Mouse (Mus musculus): Measurements from ENCODE around the gene Cdhr3.
"Not testable (repeated sequence)": the region's sequence is repeated elsewhere in the genome, so short reads cannot be mapped to it uniquely, and the experiment has no call there.

Cdhr3 gene

GRCm38 (mm10) chr12:33005858-33006257 lies 86.8 kb downstream of the Cdhr3 start:
- no peak for DNase-seq (ENCODE audit: low spot score in 2 of 2)

GRCm38 (mm10) chr12:33003339-33003965 lies 89.2 kb downstream of the Cdhr3 start:
- DNase-seq (ENCODE audit: low spot score in 2 of 2): no peak

GRCm38 (mm10) chr12:33000402-33000801 lies 92.3 kb downstream of the Cdhr3 start:
- DNase-seq (ENCODE audit: low spot score in 2 of 2): no peak

GRCm38 (mm10) chr12:32999778-33000177 lies 92.9 kb downstream of the Cdhr3 start:
- DNase-seq (ENCODE audit: low spot score in 2 of 2): not testable (repeated sequence)

- DNase-seq (ENCODE audit: low spot score in 2 of 2): no peak
Measured at GRCm38 (mm10) chr12:32998766-32999165, 93.9 kb downstream of the Cdhr3 start.

- DNase-seq (ENCODE audit: low spot score in 2 of 2): peak; percentile 6 to 36
Measured at GRCm38 (mm10) chr12:32995081-32995834, 97.4 kb downstream of the Cdhr3 start.

GRCm38 (mm10) chr12:32994081-32994480 lies 98.6 kb downstream of the Cdhr3 start:
- no peak for DNase-seq (ENCODE audit: low spot score in 2 of 2)

GRCm38 (mm10) chr12:32989731-32990130 lies 102.9 kb downstream of the Cdhr3 start:
- peak; percentile 8 to 25 for DNase-seq (ENCODE audit: low spot score in 2 of 2)

- DNase-seq (ENCODE audit: low spot score in 2 of 2): no peak
Measured at GRCm38 (mm10) chr12:32986284-32986683, 106.4 kb downstream of the Cdhr3 start.

All from heart, adult 9 months (tissue).